Mouse (Mus musculus) embryonic facial prominence, embryonic 11.5 days (tissue): Measurements from ENCODE around the gene Stpg1. TPM values are rescaled to one million over a fixed set of nuclear protein-coding genes. Genes with fewer than 3 reads are reported as not detected.

Experiments
- ATAC-seq: fragments of 200-750 bp; cut with Nextera tagmentation; replicated peaks from 2 replicates; pipeline ENCODE4 v1.8.0; 2017; ENCODE audit warnings: low read depth; ENCODE audit not compliant: insufficient number of reproducible peaks, low FRiP score, low TSS enrichment
- DNase-seq: peaks from one replicate; pipeline ENCODE4 v3.0.0-alpha.2; 2015; ENCODE audit warnings: low spot score
- H3K27ac ChIP-seq: fragments of 300-500 bp; sonication (generic); replicated peaks from 2 replicates; pipeline ENCODE4 v1.5.1; 2014; ENCODE audit warnings: mild to moderate bottlenecking, low read depth, low read length, control low read depth
- H3K27me3 ChIP-seq: fragments of 300-500 bp; sonication (generic); 2 replicates; pipeline ENCODE4 v1.6.1; 2014; ENCODE audit warnings: mild to moderate bottlenecking, low read length, moderate library complexity, mixed read lengths; ENCODE audit not compliant: control insufficient read depth, insufficient read depth
- H3K36me3 ChIP-seq: fragments of 300-500 bp; sonication (generic); replicated peaks from 2 replicates; pipeline ENCODE4 v1.6.1; 2014; ENCODE audit warnings: low read depth, mild to moderate bottlenecking, low read length, moderate library complexity, mixed read lengths; ENCODE audit not compliant: control insufficient read depth, insufficient read depth
- H3K4me1 ChIP-seq: fragments of 300-500 bp; sonication (generic); 2 replicates; pipeline ENCODE4 v1.6.1; 2014; ENCODE audit warnings: low read length, mixed read lengths; ENCODE audit not compliant: control insufficient read depth, insufficient read depth
- H3K4me2 ChIP-seq: fragments of 300-500 bp; sonication (generic); 2 replicates; pipeline ENCODE4 v1.6.1; 2014; ENCODE audit warnings: low read depth, mild to moderate bottlenecking, control low read depth, low read length, moderate library complexity
- H3K4me3 ChIP-seq: fragments of 300-500 bp; sonication (generic); 2 replicates; pipeline ENCODE4 v1.5.1; 2014; ENCODE audit warnings: low read depth, low read length, control low read depth
- H3K9ac ChIP-seq: fragments of 300-500 bp; sonication (generic); replicated peaks from 2 replicates; pipeline ENCODE4 v1.6.1; 2014; ENCODE audit warnings: mild to moderate bottlenecking, control low read depth, low read length
- H3K9me3 ChIP-seq: fragments of 300-500 bp; sonication (generic); replicated peaks from 2 replicates; pipeline ENCODE4 v1.6.1; 2016; ENCODE audit warnings: mild to moderate bottlenecking, low read length, inconsistent platforms, mixed read lengths; ENCODE audit not compliant: control insufficient read depth
- whole genome bisulfite sequencing: fragments of 180-500 bp; shearing (Covaris S2); extraction: QIAGEN DNeasy Blood & Tissue Kit; methylation state at CpG from one replicate; pipeline ENCODE4 v1.1.7; 2014; 5-methylcytosine and 5-hydroxymethylcytosine counted together
- polyA plus RNA-seq: library from polyadenylated mRNA; unstranded; fragments of >200 nt; fragmentation: Nextera tagmentation; extraction: Ambion mirVana; gene quantifications from 2 replicates; pipeline ENCODE4 v1.2.1, GENCODE M21; 2014

Stpg1 gene
- polyA plus RNA-seq, 1 experiment from 2014 or later = 0.32 TPM

- H3K4me1 ChIP-seq = peaks cover 12% of the 10 kb centered on the region
- no peak overlapping the region for H3K9ac ChIP-seq
- no peak for ATAC-seq
- H3K27me3 ChIP-seq = no peaks in the 10 kb centered on the region
- no peaks in the 10 kb centered on the region for H3K36me3 ChIP-seq
- no peak overlapping the region for H3K27ac ChIP-seq
- DNase-seq = no peak
- H3K4me2 ChIP-seq = no peak overlapping the region
- WGBS = 79% methylated on average over 7 of the region's 7 CpGs
- H3K9me3 ChIP-seq = no peaks in the 10 kb centered on the region
- H3K4me3 ChIP-seq = no peak overlapping the region
Observed at GRCm38 (mm10) chr4:135546008-135546407, 51.4 kb downstream of the Stpg1 start.

- H3K9me3 ChIP-seq = no peaks in the 10 kb centered on the region
- peaks cover 12% of the 10 kb centered on the region for H3K4me1 ChIP-seq
- ATAC-seq (no peak), DNase-seq (no peak)
- no peak overlapping the region for H3K9ac ChIP-seq
- no peak overlapping the region for H3K27ac ChIP-seq
- no peak overlapping the region for H3K4me3 ChIP-seq
- no peaks in the 10 kb centered on the region for H3K36me3 ChIP-seq
- H3K27me3 ChIP-seq = no peaks in the 10 kb centered on the region
- WGBS = 86% methylated on average over 4 of the region's 4 CpGs
- no peak overlapping the region for H3K4me2 ChIP-seq
Observed at GRCm38 (mm10) chr4:135546793-135547192, 52.2 kb downstream of the Stpg1 start.

- DNase-seq = no peak
- Histone ChIP-seq H3K27me3 (no peaks in the 10 kb centered on the region), H3K4me1 (peaks cover 12% of the 10 kb centered on the region), H3K4me3 (no peak overlapping the region), H3K36me3 (no peaks in the 10 kb centered on the region), H3K9ac (no peak overlapping the region), H3K4me2 (no peak overlapping the region; the same call in 1 of the 2 replicates), H3K27ac (no peak overlapping the region), H3K9me3 (no peaks in the 10 kb centered on the region)
- no peak for ATAC-seq
- whole genome bisulfite sequencing = 65% methylated on average over 14 of the region's 14 CpGs
Observed at GRCm38 (mm10) chr4:135547551-135547950, 53.0 kb downstream of the Stpg1 start.

- no peak for ATAC-seq
- 19% methylated on average over 7 of the region's 7 CpGs for WGBS
- no peak overlapping the region for H3K27ac ChIP-seq
- no peaks in the 10 kb centered on the region for H3K36me3 ChIP-seq
- H3K9ac ChIP-seq = no peak overlapping the region
- peak; percentile 30 for DNase-seq
- no peak overlapping the region for H3K4me3 ChIP-seq
- no peaks in the 10 kb centered on the region for H3K9me3 ChIP-seq
- H3K27me3 ChIP-seq = no peaks in the 10 kb centered on the region
- peaks cover 12% of the 10 kb centered on the region for H3K4me1 ChIP-seq
- H3K4me2 ChIP-seq = no peak overlapping the region
Observed at GRCm38 (mm10) chr4:135548108-135548507, 53.5 kb downstream of the Stpg1 start.

GRCm38 (mm10) chr4:135548521-135549077 is 54.0 kb downstream of the Stpg1 start:
- H3K27ac ChIP-seq = no peak overlapping the region
- H3K4me1 ChIP-seq = peaks cover 12% of the 10 kb centered on the region
- ATAC-seq (no peak), DNase-seq (no peak)
- H3K9me3 ChIP-seq = no peaks in the 10 kb centered on the region
- WGBS = 34% methylated on average over 9 of the region's 9 CpGs
- H3K9ac ChIP-seq = no peak overlapping the region
- no peaks in the 10 kb centered on the region for H3K36me3 ChIP-seq
- H3K4me2 ChIP-seq = no peak overlapping the region
- no peak overlapping the region for H3K4me3 ChIP-seq
- H3K27me3 ChIP-seq = no peaks in the 10 kb centered on the region

GRCm38 (mm10) chr4:135549323-135549722 is 54.7 kb downstream of the Stpg1 start:
- H3K36me3 ChIP-seq = no peaks in the 10 kb centered on the region
- H3K4me1 ChIP-seq = peaks cover 12% of the 10 kb centered on the region
- no peaks in the 10 kb centered on the region for H3K27me3 ChIP-seq
- H3K9me3 ChIP-seq = no peaks in the 10 kb centered on the region
- no peak overlapping the region for H3K4me3 ChIP-seq
- H3K27ac ChIP-seq = no peak overlapping the region
- no peak overlapping the region for H3K9ac ChIP-seq
- no peak overlapping the region for H3K4me2 ChIP-seq
- DNase-seq = no peak
- WGBS = 74% methylated on average over 6 of the region's 6 CpGs
- no peak for ATAC-seq

- no peak for DNase-seq
- Histone ChIP-seq H3K4me3 (no peak overlapping the region), H3K4me1 (0 out of 2 replicates have a peak, but pooled peaks cover 1% of the 10 kb centered on the region), H3K36me3 (no peaks in the 10 kb centered on the region), H3K27ac (no peak overlapping the region), H3K4me2 (no peak overlapping the region), H3K27me3 (peaks cover 6% of the 10 kb centered on the region; the same call in 1 of the 2 replicates), H3K9ac (no peak overlapping the region), H3K9me3 (no peaks in the 10 kb centered on the region)
- ATAC-seq = no peak
- WGBS = 54% methylated on average over 2 of the region's 2 CpGs
Observed at GRCm38 (mm10) chr4:135563794-135564193, 69.2 kb downstream of the Stpg1 start.

- no peak overlapping the region for H3K4me3 ChIP-seq
- H3K36me3 ChIP-seq = no peaks in the 10 kb centered on the region
- H3K9me3 ChIP-seq = no peaks in the 10 kb centered on the region
- no peak overlapping the region for H3K4me2 ChIP-seq
- H3K4me1 ChIP-seq = peaks cover 7% of the 10 kb centered on the region; the same call in 1 of the 2 replicates
- whole genome bisulfite sequencing = 74% methylated on average over 9 of the region's 9 CpGs
- no peak overlapping the region for H3K9ac ChIP-seq
- peaks cover 13% of the 10 kb centered on the region; the same call in 1 of the 2 replicates for H3K27me3 ChIP-seq
- ATAC-seq (no peak), DNase-seq (no peak)
- H3K27ac ChIP-seq = no peak overlapping the region
Observed at GRCm38 (mm10) chr4:135565400-135565799, 70.8 kb downstream of the Stpg1 start.
